Comparison of ENCODE assay signal across 26 mouse cellular contexts in the genomic region with DNA sequence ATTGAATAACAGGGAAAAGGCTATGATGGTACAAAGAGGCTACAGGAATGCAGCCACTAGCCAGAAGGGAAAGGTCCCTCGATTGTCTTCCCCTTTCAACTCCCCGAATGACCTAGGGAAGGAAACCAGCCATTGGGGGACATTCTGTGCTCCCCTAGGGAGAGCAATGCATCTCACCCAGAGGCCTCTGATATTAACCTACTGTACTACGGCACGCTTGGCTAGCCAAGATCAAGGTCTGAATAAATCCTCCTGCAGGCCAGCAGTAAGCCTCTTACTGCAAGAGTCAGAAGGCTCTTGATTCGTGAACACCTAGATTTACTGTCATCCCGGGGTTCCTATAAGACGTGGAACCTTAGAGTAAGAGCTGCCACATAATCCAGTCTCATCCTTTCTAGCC. TPM values are rescaled to one million over a fixed set of nuclear protein-coding genes. Genes with fewer than 3 reads are reported as not detected.
A peak's percentile ranks its signal among the peaks of the same experiment; 100 is the strongest.
DNase-seq lines count a peak whose midpoint lies in the region; ATAC-seq lines count a peak whose summit lies in the region.
"Had no signal": no experiment of that assay in that cellular context is flagged by ENCODE, and none has a peak within 500 bp of the region (broad histone marks: within the 10 kb centered on the region; RNA-seq: fewer than 3 reads in every experiment).

No protein-coding gene starts in this region.

- H3K36me3 ChIP-seq in kidney, embryonic 16.5 days (ENCODE audit: insufficient read depth, low read length) = peaks cover 69% of the 10 kb centered on the region
- H3K36me3 ChIP-seq in midbrain, embryonic 10.5 days = peaks cover 100% of the 10 kb centered on the region
- H3K36me3 ChIP-seq in midbrain, embryonic 14.5 days (ENCODE audit: control insufficient read depth, insufficient read depth, low read length) = peaks cover 95% of the 10 kb centered on the region

- no peak overlapping the region for H3K9ac ChIP-seq in kidney, embryonic 16.5 days (replicated peaks; ENCODE audit: low read length)
- no peak overlapping the region for H3K9ac ChIP-seq in midbrain, embryonic 14.5 days (replicated peaks; ENCODE audit: low read length)
- H3K9ac ChIP-seq: forebrain, embryonic 13.5 days; hindbrain, embryonic 15.5 days; limb, embryonic 13.5 days; liver, embryonic 14.5 days; lung, embryonic 14.5 days had no signal

- H3K27ac ChIP-seq in kidney, embryonic 16.5 days (ENCODE audit: low read length) = no peak overlapping the region
- H3K27ac ChIP-seq in midbrain, embryonic 10.5 days (replicated peaks) = peak overlapping the region; percentile 78
- H3K27ac ChIP-seq in midbrain, embryonic 14.5 days (replicated peaks; ENCODE audit: low read depth, low read length) = no peak overlapping the region
- H3K27ac ChIP-seq: hindbrain, embryonic 15.5 days; limb, embryonic 13.5 days; liver, embryonic 14.5 days; neural tube, embryonic 13.5 days had no signal

- ATAC-seq in kidney, embryonic 16.5 days (ENCODE audit: low FRiP score, low TSS enrichment) = no peak
- no peak for ATAC-seq in midbrain, embryonic 14.5 days (ENCODE audit: low FRiP score, low TSS enrichment)
- ATAC-seq in megakaryocyte-erythroid progenitor cell, adult 5-6 weeks (replicated peaks; ENCODE audit: low FRiP score, low TSS enrichment, poor library complexity, severe bottlenecking) = no peak
- ATAC-seq: forebrain, embryonic 13.5 days; inflammation-experienced regulatory T-cells, adult 6 months; Patski had no signal

- H3K9me3 ChIP-seq in kidney, embryonic 16.5 days (ENCODE audit: low read length) = no peaks in the 10 kb centered on the region
- H3K9me3 ChIP-seq in midbrain, embryonic 10.5 days (replicated peaks) = no peaks in the 10 kb centered on the region
- H3K9me3 ChIP-seq in midbrain, embryonic 14.5 days (ENCODE audit: control insufficient read depth, low read length) = no peaks in the 10 kb centered on the region
- H3K9me3 ChIP-seq: forebrain, embryonic 13.5 days; hindbrain, embryonic 10.5 days; hindbrain, embryonic 15.5 days; limb, embryonic 13.5 days; neural tube, embryonic 13.5 days had no signal

- H3K4me2 ChIP-seq in kidney, embryonic 16.5 days (replicated peaks; ENCODE audit: low read depth, low read length) = no peak overlapping the region
- no peak overlapping the region for H3K4me2 ChIP-seq in midbrain, embryonic 14.5 days (ENCODE audit: low read length)
- H3K4me2 ChIP-seq: forebrain, embryonic 13.5 days; hindbrain, embryonic 15.5 days; limb, embryonic 13.5 days; lung, embryonic 14.5 days; neural tube, embryonic 13.5 days had no signal

- H3K4me3 ChIP-seq in kidney, embryonic 16.5 days (ENCODE audit: low read length) = no peak overlapping the region
- H3K4me3 ChIP-seq in midbrain, embryonic 10.5 days = no peak overlapping the region
- no peak overlapping the region for H3K4me3 ChIP-seq in midbrain, embryonic 14.5 days (replicated peaks; ENCODE audit: low read depth, low read length)
- H3K4me3 ChIP-seq: forebrain, embryonic 13.5 days; hindbrain, embryonic 10.5 days; hindbrain, embryonic 15.5 days; limb, embryonic 13.5 days; neural tube, embryonic 13.5 days had no signal

- peak; percentile 80 for DNase-seq in kidney, adult 9 months
- no peak for DNase-seq in midbrain, embryonic 10.5 days (ENCODE audit: low spot score)
- no peak for DNase-seq in midbrain, embryonic 14.5 days
- peak; percentile 44 to 71 for DNase-seq in kidney, postnatal 25 days
- peak; percentile 39 for DNase-seq in retina, postnatal 7 days (ENCODE audit: low read depth, low spot score)
- DNase-seq: adrenal gland, postnatal 10 days; cerebellum, adult 11 months; cerebellum, adult 9-10 months; cerebellum, postnatal 36 days; gastrocnemius, postnatal 10 days; heart, postnatal 14 days; lung, embryonic 14.5 days; lung, postnatal 14 days; right cerebral cortex, adult 18-20 months; spleen, adult 18-20 months; thymus, postnatal 36 days had no signal

- no peaks in the 10 kb centered on the region for H3K27me3 ChIP-seq in kidney, embryonic 16.5 days (ENCODE audit: insufficient read depth, low read length)
- H3K27me3 ChIP-seq in midbrain, embryonic 10.5 days (ENCODE audit: low read depth, poor library complexity, severe bottlenecking) = no peaks in the 10 kb centered on the region
- H3K27me3 ChIP-seq in midbrain, embryonic 14.5 days (ENCODE audit: control insufficient read depth, insufficient read depth, low read length) = no peaks in the 10 kb centered on the region
- H3K27me3 ChIP-seq: forebrain, embryonic 13.5 days; hindbrain, embryonic 15.5 days; limb, embryonic 13.5 days; neural tube, embryonic 13.5 days; Patski had no signal

- no peaks in the 10 kb centered on the region for H3K4me1 ChIP-seq in kidney, embryonic 16.5 days (ENCODE audit: insufficient read depth, low read length)
- H3K4me1 ChIP-seq in midbrain, embryonic 10.5 days = peaks cover 24% of the 10 kb centered on the region
- H3K4me1 ChIP-seq in midbrain, embryonic 14.5 days (ENCODE audit: control insufficient read depth, insufficient read depth, low read length) = no peaks in the 10 kb centered on the region
- H3K4me1 ChIP-seq: hindbrain, embryonic 15.5 days; limb, embryonic 13.5 days; neural tube, embryonic 13.5 days had no signal

- WGBS in kidney, embryonic 16.5 days = 65% methylated on average over 7 of the region's 7 CpGs
- 74% methylated on average over 7 of the region's 7 CpGs for WGBS in midbrain, embryonic 10.5 days
- 54% methylated on average over 7 of the region's 7 CpGs for WGBS in midbrain, embryonic 14.5 days

RNA-seq across cellular contexts. Expression of gene Acly, which starts 27.1 kb away (rescaled TPM):
- polyA plus RNA-seq in kidney, embryonic 16.5 days (2015; fragmentation: Nextera tagmentation; extraction: Ambion mirVana) = 173 and 179 TPM in 2 replicates
- polyA plus RNA-seq in midbrain, embryonic 10.5 days (2016; fragmentation: Nextera tagmentation; extraction: Ambion mirVana) = 312 and 380 TPM in 2 replicates
- 161 and 219 TPM in 2 replicates for polyA plus RNA-seq in midbrain, embryonic 14.5 days (2014; fragmentation: Nextera tagmentation; extraction: Ambion mirVana)
- 99.9 and 114 TPM in 2 replicates for total RNA-seq in megakaryocyte-erythroid progenitor cell, adult 5-6 weeks (2014; fragmentation: Nextera tagmentation)
- total RNA-seq in megakaryocyte-erythroid progenitor cell, adult 5-6 weeks (2017) = 90.6 and 112 TPM in 2 replicates

RNA-seq across cellular contexts. Expression of gene Klhl11, which starts 28.1 kb away (rescaled TPM):
- 8.4 and 10.1 TPM in 2 replicates for polyA plus RNA-seq in kidney, embryonic 16.5 days (2015; fragmentation: Nextera tagmentation; extraction: Ambion mirVana)
- polyA plus RNA-seq in midbrain, embryonic 10.5 days (2016; fragmentation: Nextera tagmentation; extraction: Ambion mirVana) = 6.9 and 8.2 TPM in 2 replicates
- 17.6 and 18.8 TPM in 2 replicates for polyA plus RNA-seq in midbrain, embryonic 14.5 days (2014; fragmentation: Nextera tagmentation; extraction: Ambion mirVana)
- 10.8 and 14.8 TPM in 2 replicates for total RNA-seq in megakaryocyte-erythroid progenitor cell, adult 5-6 weeks (2014; fragmentation: Nextera tagmentation)
- 27.9 and 40.8 TPM in 2 replicates for total RNA-seq in megakaryocyte-erythroid progenitor cell, adult 5-6 weeks (2017)

RNA-seq across cellular contexts. Expression of gene Ttc25, which starts 44.8 kb away (rescaled TPM):
- 1.0 and 1.1 TPM in 2 replicates for polyA plus RNA-seq in kidney, embryonic 16.5 days (2015; fragmentation: Nextera tagmentation; extraction: Ambion mirVana)
- polyA plus RNA-seq in midbrain, embryonic 10.5 days (2016; fragmentation: Nextera tagmentation; extraction: Ambion mirVana) = 1.9 and 2.3 TPM in 2 replicates
- 1.9 and 2.5 TPM in 2 replicates for polyA plus RNA-seq in midbrain, embryonic 14.5 days (2014; fragmentation: Nextera tagmentation; extraction: Ambion mirVana)
- not detected in 2 replicates for total RNA-seq in megakaryocyte-erythroid progenitor cell, adult 5-6 weeks (2014; fragmentation: Nextera tagmentation)
- total RNA-seq in megakaryocyte-erythroid progenitor cell, adult 5-6 weeks (2017) = not detected in 2 replicates

RNA-seq across cellular contexts. Expression of gene Klhl10, which starts 58.9 kb away (rescaled TPM):
- 0.40 and 0.44 TPM in 2 replicates for polyA plus RNA-seq in kidney, embryonic 16.5 days (2015; fragmentation: Nextera tagmentation; extraction: Ambion mirVana)
- polyA plus RNA-seq in midbrain, embryonic 10.5 days (2016; fragmentation: Nextera tagmentation; extraction: Ambion mirVana) = 0.62 and 0.73 TPM in 2 replicates
- polyA plus RNA-seq in midbrain, embryonic 14.5 days (2014; fragmentation: Nextera tagmentation; extraction: Ambion mirVana) = 0.55 and 0.82 TPM in 2 replicates
- 2.6 TPM in 1 of 2 replicates, not detected in the other for total RNA-seq in megakaryocyte-erythroid progenitor cell, adult 5-6 weeks (2014; fragmentation: Nextera tagmentation)
- total RNA-seq in megakaryocyte-erythroid progenitor cell, adult 5-6 weeks (2017) = 1.6 TPM in 1 of 2 replicates, not detected in the other

RNA-seq across cellular contexts. Expression of gene Nt5c3b, which starts 59.0 kb away (rescaled TPM):
- 126 and 131 TPM in 2 replicates for polyA plus RNA-seq in kidney, embryonic 16.5 days (2015; fragmentation: Nextera tagmentation; extraction: Ambion mirVana)
- polyA plus RNA-seq in midbrain, embryonic 10.5 days (2016; fragmentation: Nextera tagmentation; extraction: Ambion mirVana) = 115 and 120 TPM in 2 replicates
- 84.9 and 100 TPM in 2 replicates for polyA plus RNA-seq in midbrain, embryonic 14.5 days (2014; fragmentation: Nextera tagmentation; extraction: Ambion mirVana)
- 35.7 and 54.2 TPM in 2 replicates for total RNA-seq in megakaryocyte-erythroid progenitor cell, adult 5-6 weeks (2014; fragmentation: Nextera tagmentation)
- total RNA-seq in megakaryocyte-erythroid progenitor cell, adult 5-6 weeks (2017) = 25.9 and 33.8 TPM in 2 replicates

Comparison
In these comparisons a context has a peak if more than half of its experiments do, and no peak if none do; other contexts are left out.
1. DNase-seq: peak in kidney, adult 9 months (single experiment), kidney, postnatal 25 days (2 of 2) and retina, postnatal 7 days (single experiment); none in midbrain, embryonic 10.5 days (single experiment) and midbrain, embryonic 14.5 days (single experiment).